Mouse (Mus musculus): ENCODE results near the gene Grm7. TPM values are rescaled to one million over a fixed set of nuclear protein-coding genes. Genes with fewer than 3 reads are reported as not detected.
A peak's percentile ranks its signal among the peaks of the same experiment; 100 is the strongest.

The Grm7 gene
- total and polyA plus RNA-seq, 3 experiments = 0.16 to 0.30 (median 0.16) TPM

- Histone ChIP-seq H3K79me2 (replicated peaks; ENCODE audit: control insufficient read depth, insufficient read depth, low read length) (no peaks in the 10 kb centered on the region), H3K9ac (ENCODE audit: low read depth, low read length) (no peak overlapping the region), H3K4me3 (no peak overlapping the region), H3K36me3 (ENCODE audit: control insufficient read depth, insufficient read depth, low read length) (no peaks in the 10 kb centered on the region), H3K27me3 (ENCODE audit: control insufficient read depth, insufficient read depth, low read length) (no peaks in the 10 kb centered on the region), H3K4me1 (ENCODE audit: control insufficient read depth, insufficient read depth, low read length) (no peaks in the 10 kb centered on the region), H3K27ac (no peak overlapping the region)
- WGBS = 65% methylated on average over 2 of the region's 2 CpGs
- DNase-seq = no peak
- no peak for TF ChIP-seq CTCF (IDR thresholded peaks at IDR 0.05)
- TF ChIP-seq EP300 (IDR thresholded peaks at IDR 0.05; ENCODE audit: insufficient read depth, low read depth, low read length) = no peak
- TF ChIP-seq POLR2A (IDR thresholded peaks at IDR 0.05; ENCODE audit: insufficient read depth, low read depth, low read length) = no peak
- intact Hi-C loops (cut with DNase I) = no loop called here
Observed at GRCm38 (mm10) chr6:111039099-111039498, 393.7 kb downstream of the Grm7 start.

- DNase-seq = no peak
- 32% methylated on average over 2 of the region's 2 CpGs for WGBS
- no peak for TF ChIP-seq EP300 (IDR thresholded peaks at IDR 0.05; ENCODE audit: insufficient read depth, low read depth, low read length)
- TF ChIP-seq POLR2A (IDR thresholded peaks at IDR 0.05; ENCODE audit: insufficient read depth, low read depth, low read length) = no peak
- TF ChIP-seq CTCF (IDR thresholded peaks at IDR 0.05) = no peak
- no peaks in the 10 kb centered on the region for H3K36me3 ChIP-seq (ENCODE audit: control insufficient read depth, insufficient read depth, low read length)
- H3K79me2 ChIP-seq (replicated peaks; ENCODE audit: control insufficient read depth, insufficient read depth, low read length) = no peaks in the 10 kb centered on the region
- no peak overlapping the region for H3K27ac ChIP-seq
- H3K9ac ChIP-seq (ENCODE audit: low read depth, low read length) = no peak overlapping the region
- no peak overlapping the region for H3K4me3 ChIP-seq
- no peaks in the 10 kb centered on the region for H3K27me3 ChIP-seq (ENCODE audit: control insufficient read depth, insufficient read depth, low read length)
- no peaks in the 10 kb centered on the region for H3K4me1 ChIP-seq (ENCODE audit: control insufficient read depth, insufficient read depth, low read length)
- intact Hi-C loops (cut with DNase I) = no loop called here
Observed at GRCm38 (mm10) chr6:111045896-111046295, 400.5 kb downstream of the Grm7 start.

- Histone ChIP-seq H3K4me3 (no peak overlapping the region), H3K36me3 (ENCODE audit: control insufficient read depth, insufficient read depth, low read length) (no peaks in the 10 kb centered on the region), H3K27me3 (ENCODE audit: control insufficient read depth, insufficient read depth, low read length) (no peaks in the 10 kb centered on the region), H3K4me1 (ENCODE audit: control insufficient read depth, insufficient read depth, low read length) (no peaks in the 10 kb centered on the region), H3K27ac (no peak overlapping the region), H3K9ac (ENCODE audit: low read depth, low read length) (no peak overlapping the region), H3K79me2 (replicated peaks; ENCODE audit: control insufficient read depth, insufficient read depth, low read length) (no peaks in the 10 kb centered on the region)
- TF ChIP-seq CTCF (IDR thresholded peaks at IDR 0.05) = no peak
- no peak for TF ChIP-seq EP300 (IDR thresholded peaks at IDR 0.05; ENCODE audit: insufficient read depth, low read depth, low read length)
- TF ChIP-seq POLR2A (IDR thresholded peaks at IDR 0.05; ENCODE audit: insufficient read depth, low read depth, low read length) = no peak
- intact Hi-C loops (cut with DNase I) = no loop called here
- no peak for DNase-seq
Observed at GRCm38 (mm10) chr6:111049247-111049646, 403.9 kb downstream of the Grm7 start.

GRCm38 (mm10) chr6:111054001-111054975, 408.9 kb downstream of the Grm7 start:
- H3K79me2 ChIP-seq (replicated peaks; ENCODE audit: control insufficient read depth, insufficient read depth, low read length) = no peaks in the 10 kb centered on the region
- intact Hi-C loops (cut with DNase I) = no loop called here
- no peaks in the 10 kb centered on the region for H3K4me1 ChIP-seq (ENCODE audit: control insufficient read depth, insufficient read depth, low read length)
- TF ChIP-seq CTCF (IDR thresholded peaks at IDR 0.05) (no peak), POLR2A (IDR thresholded peaks at IDR 0.05; ENCODE audit: insufficient read depth, low read depth, low read length) (no peak), EP300 (IDR thresholded peaks at IDR 0.05; ENCODE audit: insufficient read depth, low read depth, low read length) (no peak)
- no peaks in the 10 kb centered on the region for H3K27me3 ChIP-seq (ENCODE audit: control insufficient read depth, insufficient read depth, low read length)
- no peak overlapping the region for H3K27ac ChIP-seq
- no peak overlapping the region for H3K4me3 ChIP-seq
- 63% methylated on average over 7 of the region's 7 CpGs for WGBS
- H3K36me3 ChIP-seq (ENCODE audit: control insufficient read depth, insufficient read depth, low read length) = no peaks in the 10 kb centered on the region
- H3K9ac ChIP-seq (ENCODE audit: low read depth, low read length) = no peak overlapping the region
- DNase-seq = no peak

GRCm38 (mm10) chr6:111057798-111058197, 412.4 kb downstream of the Grm7 start:
- H3K9ac ChIP-seq (ENCODE audit: low read depth, low read length) = no peak overlapping the region
- TF ChIP-seq CTCF (IDR thresholded peaks at IDR 0.05) (peak; percentile 42), EP300 (IDR thresholded peaks at IDR 0.05; ENCODE audit: insufficient read depth, low read depth, low read length) (no peak)
- intact Hi-C loops (cut with DNase I) = loop anchor here (5.0 kb wide), 1 partner anchor 1035 kb away; no protein-coding TSS in a partner anchor
- DNase-seq = no peak
- no peaks in the 10 kb centered on the region for H3K4me1 ChIP-seq (ENCODE audit: control insufficient read depth, insufficient read depth, low read length)
- no peak overlapping the region for H3K4me3 ChIP-seq
- no peaks in the 10 kb centered on the region for H3K36me3 ChIP-seq (ENCODE audit: control insufficient read depth, insufficient read depth, low read length)
- H3K27ac ChIP-seq = no peak overlapping the region
- 69% methylated on average over 3 of the region's 3 CpGs for WGBS
- H3K27me3 ChIP-seq (ENCODE audit: control insufficient read depth, insufficient read depth, low read length) = no peaks in the 10 kb centered on the region
- H3K79me2 ChIP-seq (replicated peaks; ENCODE audit: control insufficient read depth, insufficient read depth, low read length) = no peaks in the 10 kb centered on the region

GRCm38 (mm10) chr6:111060004-111060403, 414.6 kb downstream of the Grm7 start:
- Histone ChIP-seq H3K4me3 (no peak overlapping the region), H3K27me3 (ENCODE audit: control insufficient read depth, insufficient read depth, low read length) (no peaks in the 10 kb centered on the region), H3K79me2 (replicated peaks; ENCODE audit: control insufficient read depth, insufficient read depth, low read length) (no peaks in the 10 kb centered on the region), H3K27ac (no peak overlapping the region), H3K36me3 (ENCODE audit: control insufficient read depth, insufficient read depth, low read length) (no peaks in the 10 kb centered on the region), H3K4me1 (ENCODE audit: control insufficient read depth, insufficient read depth, low read length) (no peaks in the 10 kb centered on the region), H3K9ac (ENCODE audit: low read depth, low read length) (no peak overlapping the region)
- 58% methylated on average over 4 of the region's 4 CpGs for WGBS
- TF ChIP-seq POLR2A (IDR thresholded peaks at IDR 0.05; ENCODE audit: insufficient read depth, low read depth, low read length) (no peak), CTCF (IDR thresholded peaks at IDR 0.05) (no peak), EP300 (IDR thresholded peaks at IDR 0.05; ENCODE audit: insufficient read depth, low read depth, low read length) (no peak)
- no peak for DNase-seq
- intact Hi-C loops (cut with DNase I) = no loop called here
